Mouse (Mus musculus) lung, adult 10 weeks (tissue): ENCODE data around the gene Dazap1. TPM values are rescaled to one million over a fixed set of nuclear protein-coding genes. Genes with fewer than 3 reads are reported as not detected.

ENCODE experiments used
- polyA plus RNA-seq: library from polyadenylated mRNA; stranded (reverse); fragments of 350-450 nt; fragmentation: Illumina TruSeq; extraction: RNeasy Lipid Tissue Mini Kit (QIAGEN cat#74804); gene quantifications from one replicate; pipeline ENCODE4 v1.2.3, GENCODE M21; 2014; ENCODE audit warnings: low read depth, low replicate concordance; ENCODE audit not compliant: insufficient read depth

The Dazap1 gene
- polyA plus RNA-seq = 33.6 TPM

DNA sequence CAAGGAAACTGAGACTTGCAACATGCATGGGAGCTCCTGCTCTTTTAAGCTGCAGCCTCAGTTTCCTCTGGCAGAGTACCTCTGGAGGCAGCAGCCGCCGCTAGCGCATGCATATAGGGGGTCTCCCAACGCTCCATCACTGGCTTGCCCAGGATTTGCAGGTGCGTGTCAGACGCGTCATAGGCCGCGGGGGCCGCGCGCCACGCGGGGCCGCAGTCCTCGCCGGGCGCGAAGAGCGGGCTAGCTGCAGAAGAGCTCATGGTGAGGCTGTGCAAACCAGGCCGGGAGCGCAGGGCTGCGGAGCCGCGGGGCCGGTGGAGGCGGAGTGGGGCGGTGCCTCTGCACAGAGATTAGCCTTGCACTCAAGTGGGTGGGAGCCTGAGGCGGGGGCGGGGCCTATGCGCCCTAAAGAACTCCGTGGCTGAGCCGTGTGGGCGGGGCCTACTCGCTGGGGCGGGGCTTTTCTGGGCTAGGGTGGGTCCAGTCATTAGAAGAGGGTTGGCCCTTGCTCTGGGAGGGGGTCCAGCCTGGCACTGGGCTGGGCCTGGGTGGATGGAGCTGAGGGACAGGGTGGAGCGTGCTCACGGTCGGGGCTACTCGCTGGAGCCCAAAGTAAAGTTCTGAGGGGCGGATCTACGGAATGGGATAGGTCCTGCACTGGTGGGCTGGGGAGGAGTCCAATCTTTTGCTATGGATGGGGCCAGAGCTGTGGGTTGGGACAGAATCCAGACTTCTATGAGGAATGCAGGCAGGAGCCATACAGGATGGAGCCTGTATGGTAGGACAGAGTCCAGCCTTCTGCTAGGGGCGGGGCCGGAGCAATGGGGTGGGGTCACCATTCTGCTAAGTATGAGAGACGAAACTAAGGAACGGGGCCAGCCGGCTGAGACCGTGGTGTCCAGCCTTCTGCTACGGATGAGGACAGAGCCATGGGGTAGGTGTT, at the start of gene Dazap1, which contains the start of gene Gamt:
Gene Dazap1, plus strand, starts transcription at position 845 of the 943 bp plus-strand sequence.
Gene Gamt, minus strand, starts transcription at position 371 of the 943 bp plus-strand sequence.

DNA sequence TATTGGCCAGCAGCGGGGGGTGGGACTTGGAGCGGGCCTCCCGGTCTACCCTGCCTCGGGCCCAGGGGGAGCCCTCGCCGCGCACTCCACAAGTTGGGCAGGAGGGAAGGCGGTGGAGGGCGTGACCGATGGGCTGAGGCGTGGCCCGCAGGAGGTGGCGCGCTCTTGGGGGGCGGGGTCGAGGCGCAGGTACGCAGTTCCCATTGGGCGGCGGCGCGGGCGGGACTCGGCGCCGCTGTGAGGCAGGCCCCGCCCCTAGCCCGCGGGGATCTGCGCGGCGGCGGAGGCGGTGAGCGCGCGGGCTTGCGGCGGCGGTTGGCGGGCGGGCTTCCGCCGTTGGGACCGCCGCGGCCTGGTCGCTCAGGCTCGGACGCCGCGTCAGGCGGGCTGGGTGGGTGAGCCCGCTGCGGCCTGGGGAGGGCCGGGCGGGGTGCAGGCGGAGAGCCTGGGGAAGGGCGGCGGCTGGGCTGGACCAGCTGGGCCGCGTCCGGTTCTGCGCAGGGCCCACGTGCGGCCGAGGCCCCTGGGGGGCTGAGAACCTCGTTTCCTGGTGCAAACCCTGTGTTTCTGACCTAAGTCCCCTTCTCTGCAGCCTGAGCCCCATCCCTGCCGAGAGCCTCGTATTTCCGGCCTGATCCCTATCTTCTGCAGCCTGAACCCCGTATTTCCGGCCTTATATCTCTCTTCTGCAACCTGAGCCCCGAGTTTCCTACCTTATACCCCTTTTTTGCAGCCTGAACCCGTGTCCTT, 34.7 kb upstream of the Dazap1 start, which contains the start of gene Mum1:
Gene Mum1, plus strand, starts transcription at position 19 of the 750 bp plus-strand sequence.

DNA sequence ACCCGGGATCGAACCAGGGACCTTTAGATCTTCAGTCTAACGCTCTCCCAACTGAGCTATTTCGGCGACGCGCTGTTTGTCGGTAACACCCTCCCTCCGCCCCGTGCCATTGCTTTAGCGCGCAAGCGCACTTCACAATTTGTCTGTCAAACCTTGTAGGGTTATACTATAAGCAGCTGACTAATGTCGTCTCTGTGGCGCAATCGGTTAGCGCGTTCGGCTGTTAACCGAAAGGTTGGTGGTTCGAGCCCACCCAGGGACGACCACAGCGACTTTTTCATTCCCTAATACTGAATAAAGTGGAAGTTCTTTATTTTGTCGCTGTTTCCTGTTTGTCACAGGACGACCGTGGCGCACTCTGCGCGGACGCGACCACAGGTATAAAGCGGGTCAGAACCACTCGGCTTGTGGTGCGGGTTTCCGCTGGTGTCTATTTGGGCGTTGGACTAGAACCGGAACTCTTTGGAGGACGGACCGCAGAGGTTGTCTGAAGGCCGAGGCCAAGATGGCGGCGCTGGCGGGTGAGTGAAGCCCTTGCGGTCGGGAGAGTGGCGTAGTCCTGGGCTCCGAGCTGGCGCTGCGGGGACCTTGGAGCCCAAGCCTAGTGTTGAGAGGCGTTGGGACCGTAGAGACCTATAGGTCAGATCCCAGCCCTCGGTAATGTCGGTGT, 12.2 kb upstream of the Dazap1 start, which contains the start of gene Ndufs7:
Gene Ndufs7, plus strand, starts transcription at position 151 of the 670 bp plus-strand sequence.

DNA sequence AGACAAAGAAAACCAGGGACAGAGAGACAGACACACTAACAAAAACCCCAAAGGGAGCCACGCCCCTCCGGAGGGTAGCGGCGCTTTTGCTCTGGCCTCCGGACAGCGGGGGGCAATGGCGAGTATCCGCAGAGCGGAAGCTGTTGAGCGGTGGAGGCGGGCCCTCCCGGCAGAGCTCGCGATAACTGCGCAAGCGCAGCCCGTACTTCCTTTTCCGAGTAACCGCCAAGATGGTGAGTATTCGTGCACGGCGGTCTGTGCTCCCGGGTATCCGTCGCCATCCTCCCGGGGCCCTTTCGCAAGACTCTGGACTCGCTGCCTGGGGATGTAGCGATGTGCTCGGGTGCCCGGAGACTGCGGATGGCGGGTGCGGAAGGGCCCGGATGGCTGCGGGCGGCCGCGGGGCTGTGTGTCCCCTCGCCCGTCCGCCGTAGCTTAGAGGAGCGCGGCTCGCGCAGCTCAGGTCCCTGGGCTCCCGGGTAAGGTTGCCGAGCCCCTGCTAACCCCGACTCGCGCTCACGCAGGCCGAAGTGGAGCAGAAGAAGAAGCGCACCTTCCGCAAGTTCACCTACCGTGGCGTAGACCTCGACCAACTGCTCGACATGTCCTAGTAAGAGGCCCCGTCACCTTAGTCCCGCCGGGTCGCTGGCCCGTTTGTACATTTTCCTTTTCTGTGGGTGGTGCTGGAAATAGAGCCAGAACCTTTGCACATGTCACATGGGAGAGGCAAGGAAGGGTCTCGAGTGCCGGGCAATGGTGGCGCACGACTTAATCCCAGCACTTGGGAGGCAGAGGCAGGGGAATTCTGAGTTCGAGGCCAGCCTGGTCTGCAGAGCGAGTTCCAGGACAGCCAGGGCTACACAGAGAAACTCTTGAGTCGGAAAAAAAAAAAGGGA, 31.2 kb downstream of the Dazap1 start, which contains the start of gene Rps15:
Gene Rps15, plus strand, starts transcription at position 203 of the 896 bp plus-strand sequence.

DNA sequence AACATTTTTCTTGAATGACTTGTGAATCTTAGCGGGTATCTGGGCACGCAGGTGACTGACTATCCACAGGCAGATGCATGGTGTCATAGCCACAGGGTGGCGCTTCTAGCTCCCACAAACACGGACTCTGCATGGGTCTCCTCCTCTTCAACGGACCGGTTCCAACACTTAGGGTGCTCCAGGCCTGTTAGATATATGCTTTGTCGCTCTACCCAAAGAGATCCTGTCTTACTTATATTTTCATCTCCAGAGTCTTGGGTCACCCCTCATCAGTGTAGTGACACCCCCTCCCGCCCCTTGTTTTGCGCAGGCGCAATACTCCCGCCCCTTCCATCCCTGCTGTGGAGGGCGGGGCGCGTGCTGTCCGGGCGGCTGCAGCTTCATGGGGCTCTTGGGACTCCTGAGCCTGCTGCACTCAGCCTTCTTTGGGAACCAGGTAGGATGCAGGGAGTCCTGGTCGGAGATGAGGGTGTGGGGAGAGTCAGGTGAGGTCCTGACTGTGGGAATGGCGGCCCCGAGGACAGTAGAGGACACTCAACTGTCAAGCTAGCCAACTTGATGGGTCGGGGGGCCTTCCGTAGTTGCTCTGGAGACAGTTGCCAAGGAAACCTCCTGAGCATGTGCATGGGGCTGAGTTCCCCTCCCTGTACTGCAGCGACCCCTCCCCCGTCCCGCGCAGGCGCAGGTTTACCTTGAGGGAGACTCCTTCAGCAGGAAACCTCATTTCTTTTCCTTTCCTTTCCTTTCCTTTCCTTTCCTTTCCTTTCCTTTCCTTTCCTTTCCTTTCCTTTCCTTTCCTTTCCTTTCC, 34.5 kb downstream of the Dazap1 start, which contains the start of gene Apc2:
Gene Apc2, plus strand, starts transcription at position 360 of the 808 bp plus-strand sequence.

DNA sequence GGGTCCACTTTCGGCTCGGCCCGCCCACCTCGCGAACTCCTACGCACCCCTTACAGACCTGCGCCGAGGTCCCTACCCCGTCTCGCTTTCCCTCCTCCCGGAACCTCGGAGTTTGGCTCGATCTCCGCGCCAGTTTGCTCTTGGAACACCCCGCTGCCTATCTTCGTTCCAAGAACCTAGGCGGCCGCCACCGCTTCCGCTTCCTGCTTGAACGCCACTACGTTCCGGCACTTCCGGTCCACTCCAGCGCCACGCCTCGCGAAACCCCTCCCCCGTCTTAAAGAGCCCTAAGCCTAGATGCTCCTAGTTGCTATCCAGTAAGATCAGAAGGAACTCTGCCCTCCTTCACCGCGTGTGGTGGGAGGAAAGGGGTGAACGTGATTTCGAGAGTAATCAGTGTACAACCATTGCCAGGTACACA, 59.1 kb downstream of the Dazap1 start, which contains the start of gene 2310011J03Rik:
Gene 2310011J03Rik, minus strand, starts transcription at position 198 of the 421 bp plus-strand sequence.

DNA sequence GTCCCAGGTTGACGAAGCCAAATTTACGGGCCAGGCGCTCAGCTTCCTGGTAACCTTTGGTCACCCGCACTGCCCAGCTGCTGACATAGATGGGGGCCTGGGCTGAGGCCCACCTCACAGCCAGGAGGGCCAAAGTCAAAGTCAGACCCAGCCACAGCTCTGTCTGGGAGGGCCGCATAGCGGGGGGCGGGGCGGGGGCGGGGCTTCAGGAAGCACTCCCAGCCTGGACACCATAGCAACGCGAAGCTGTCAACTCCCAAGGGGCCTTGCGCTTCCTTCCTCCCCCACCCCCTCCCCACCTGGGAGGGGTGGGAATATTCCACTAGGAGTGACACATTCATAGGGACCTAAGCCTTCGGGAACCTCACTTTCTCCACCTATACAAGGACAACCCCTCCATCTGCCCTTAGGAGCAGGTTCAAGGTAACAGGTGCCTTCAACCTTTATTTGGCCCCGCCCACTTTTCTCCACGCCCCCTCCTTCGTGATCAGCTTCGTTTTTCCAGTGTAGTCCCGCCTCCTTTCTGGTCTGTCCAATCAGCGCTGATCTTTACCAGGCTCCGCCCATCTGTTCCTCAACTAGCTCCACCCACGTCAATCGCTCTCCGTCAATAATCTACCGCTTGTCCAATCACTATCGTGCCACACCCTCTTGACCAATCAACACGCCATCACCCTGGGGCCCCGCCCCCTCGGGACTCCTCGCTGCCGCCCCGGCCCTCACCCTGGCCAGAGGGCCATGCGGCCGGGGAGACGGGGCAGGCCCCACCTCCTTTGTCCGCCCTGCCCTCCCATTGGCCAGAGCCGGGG, 68.2 kb downstream of the Dazap1 start, which contains the start of the genes Pcsk4 and Reep6:
Gene Pcsk4, minus strand, starts transcription at position 226 of the 809 bp plus-strand sequence.
Gene Reep6, plus strand, starts transcription at position 681 of the 809 bp plus-strand sequence.

Other genes starting within 250 kb of the Dazap1 start
- gene Arhgap45, start 244.8 kb upstream of the Dazap1 start, polyA plus RNA-seq = 36.5 TPM
- gene Polr2e, start 221.7 kb upstream of the Dazap1 start, polyA plus RNA-seq = 120 TPM
- 1,013 TPM for gene Gpx4, start 214.3 kb upstream of the Dazap1 start, polyA plus RNA-seq
- gene Sbno2, start 155.9 kb upstream of the Dazap1 start, polyA plus RNA-seq = 13.9 TPM
- gene Stk11, start 145.7 kb upstream of the Dazap1 start, polyA plus RNA-seq = 98.1 TPM
- 267 TPM for gene Atp5d, start 122.9 kb upstream of the Dazap1 start, polyA plus RNA-seq
- 6.8 TPM for gene Cbarp, start 120.7 kb upstream of the Dazap1 start, polyA plus RNA-seq
- 24.9 TPM for gene Midn, start 113.2 kb upstream of the Dazap1 start, polyA plus RNA-seq
- 84.5 TPM for gene Cirbp, start 95.5 kb upstream of the Dazap1 start, polyA plus RNA-seq
- 27.6 TPM for gene 1600002K03Rik, start 88.5 kb upstream of the Dazap1 start, polyA plus RNA-seq
- gene Efna2, start 82.0 kb upstream of the Dazap1 start, polyA plus RNA-seq = 1.1 TPM
- 23.2 TPM for gene Mum1, start 35.1 kb upstream of the Dazap1 start, polyA plus RNA-seq
- 159 TPM for gene Ndufs7, start 12.4 kb upstream of the Dazap1 start, polyA plus RNA-seq
- gene Gamt, start 474 bp upstream of the Dazap1 start, polyA plus RNA-seq = 15.2 TPM
- gene Rps15, start 31.0 kb downstream of the Dazap1 start, polyA plus RNA-seq = 3,529 TPM
- gene Apc2, start 34.5 kb downstream of the Dazap1 start, polyA plus RNA-seq = 0.46 TPM
- gene 2310011J03Rik, start 59.1 kb downstream of the Dazap1 start, polyA plus RNA-seq = 50.0 TPM
- gene Pcsk4, start 68.0 kb downstream of the Dazap1 start, polyA plus RNA-seq = 2.0 TPM
- gene Reep6, start 68.5 kb downstream of the Dazap1 start, polyA plus RNA-seq = 12.2 TPM
- gene Adamtsl5, start 86.9 kb downstream of the Dazap1 start, polyA plus RNA-seq = 21.3 TPM
- gene Plk5, start 95.0 kb downstream of the Dazap1 start, polyA plus RNA-seq = 1.6 TPM
- 6.8 TPM for gene Mex3d, start 126.2 kb downstream of the Dazap1 start, polyA plus RNA-seq
- gene Mbd3, start 138.1 kb downstream of the Dazap1 start, polyA plus RNA-seq = 93.3 TPM
- 589 TPM for gene Uqcr11, start 145.3 kb downstream of the Dazap1 start, polyA plus RNA-seq
- gene Tcf3, start 172.2 kb downstream of the Dazap1 start, polyA plus RNA-seq = 25.1 TPM
- gene Onecut3, start 233.3 kb downstream of the Dazap1 start, polyA plus RNA-seq = not detected